Mouse (Mus musculus) sigmoid colon, adult 10 weeks (tissue): ENCODE results near the gene Gm9117. TPM values are rescaled to one million over a fixed set of nuclear protein-coding genes. Genes with fewer than 3 reads are reported as not detected.

ENCODE experiments used
- polyA plus RNA-seq: library from polyadenylated mRNA; stranded (reverse); fragments of 350-450 nt; fragmentation: Illumina TruSeq; extraction: RNeasy Lipid Tissue Mini Kit (QIAGEN cat#74804); gene quantifications from one replicate; pipeline ENCODE4 v1.2.3, GENCODE M21; 2014; ENCODE audit warnings: low read depth, low replicate concordance

The Gm9117 gene
- 0.73 TPM for polyA plus RNA-seq

DNA sequence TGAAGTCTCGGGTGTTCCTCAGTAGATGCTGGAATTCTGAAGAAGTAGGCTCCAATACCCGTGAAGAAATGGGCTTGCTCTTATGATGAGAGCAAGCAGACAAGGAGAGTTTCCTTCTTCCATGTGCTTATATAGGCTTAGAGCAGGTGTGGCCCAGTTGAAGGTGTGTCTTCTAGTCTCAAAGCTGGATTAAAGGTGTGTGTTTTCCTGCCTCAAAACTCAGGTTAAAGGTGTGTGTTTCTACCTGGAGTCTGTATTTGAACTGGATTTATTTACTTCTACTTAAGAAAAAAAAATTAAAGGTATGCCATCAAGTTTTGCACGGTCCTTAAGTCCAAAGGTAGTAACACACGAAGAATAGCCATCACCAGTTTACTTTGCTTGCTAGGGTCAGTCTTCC lies at the start of gene Gm9117:
Gm9117 (minus strand) TSS at position 101 of the 400 bp plus-strand sequence.

DNA sequence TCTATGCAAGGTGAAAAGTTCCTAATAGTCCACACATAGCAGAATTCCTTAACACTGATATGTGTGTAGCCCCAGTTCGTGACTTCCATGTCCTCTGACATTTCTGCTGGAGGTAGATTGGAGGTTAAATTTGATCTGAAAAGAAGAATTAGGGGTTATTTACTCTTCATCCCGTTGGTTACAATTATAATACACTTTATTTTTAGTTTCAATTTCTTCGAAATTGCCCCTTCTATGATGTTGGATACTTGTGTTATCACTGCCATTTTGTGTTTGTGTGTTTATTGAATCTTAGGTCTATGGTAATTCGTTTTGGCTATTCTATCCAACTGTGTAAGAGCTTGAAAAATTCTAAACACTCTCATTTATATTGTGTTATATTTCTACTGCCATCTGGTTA lies 17.9 kb upstream of the Gm9117 start, which contains the start of gene Tdpoz5:
Tdpoz5 (minus strand) TSS at position 101 of the 400 bp plus-strand sequence.

Other genes with a start within 250 kb of the Gm9117 start
- gene Gm5773, start 170.5 kb downstream of the Gm9117 start, polyA plus RNA-seq, result not detected
- not detected for gene Tdpoz4, start 147.1 kb downstream of the Gm9117 start, polyA plus RNA-seq
- gene Tdpoz3, start 117.5 kb downstream of the Gm9117 start, polyA plus RNA-seq, result not detected
- gene Tdpoz5, start 17.8 kb upstream of the Gm9117 start, polyA plus RNA-seq, result not detected
- gene Gm9125, start 111.3 kb upstream of the Gm9117 start, polyA plus RNA-seq, result not detected
- not detected for gene Gm10697, start 129.1 kb upstream of the Gm9117 start, polyA plus RNA-seq
- gene Gm10696, start 234.7 kb upstream of the Gm9117 start, polyA plus RNA-seq, result not detected